Mouse (Mus musculus) spleen, postnatal 10 days (tissue): ENCODE results near the gene Hbs1l.
A peak's percentile ranks its signal among the peaks of the same experiment; 100 is the strongest.

ENCODE experiments used
- DNase-seq, 2 experiments: peaks; one replicate each; pipeline ENCODE4 v3.0.0; 2021 to 2022; ENCODE audit warnings: low spot score in 2 of 2

Hbs1l gene

GRCm38 (mm10) chr10:21304672-21305632 is 9.2 kb downstream of the Hbs1l start:
- no peak for DNase-seq

GRCm38 (mm10) chr10:21313732-21314131 is 18.0 kb downstream of the Hbs1l start:
- no peak for DNase-seq

GRCm38 (mm10) chr10:21316123-21316522 is 20.3 kb downstream of the Hbs1l start:
- DNase-seq: no peak

- DNase-seq: no peak
These were observed 22.5 kb downstream of the Hbs1l start for GRCm38 (mm10) chr10:21318250-21318649.

GRCm38 (mm10) chr10:21318996-21319395 is 23.2 kb downstream of the Hbs1l start:
- DNase-seq: no peak

- DNase-seq: no peak
These were observed 24.8 kb downstream of the Hbs1l start for GRCm38 (mm10) chr10:21320601-21321000.

GRCm38 (mm10) chr10:21326352-21326751 is 30.6 kb downstream of the Hbs1l start:
- no peak for DNase-seq

- no peak for DNase-seq
These were observed 31.9 kb downstream of the Hbs1l start for GRCm38 (mm10) chr10:21327605-21328135.

- DNase-seq: no peak
These were observed 38.7 kb downstream of the Hbs1l start for GRCm38 (mm10) chr10:21334349-21335105.

- no peak for DNase-seq
These were observed 39.8 kb downstream of the Hbs1l start for GRCm38 (mm10) chr10:21335534-21335933.

- DNase-seq: peak; percentile 59 to 75
These were observed 41.4 kb downstream of the Hbs1l start for GRCm38 (mm10) chr10:21337191-21337590.

GRCm38 (mm10) chr10:21341706-21342105 is 45.9 kb downstream of the Hbs1l start:
- no peak for DNase-seq

GRCm38 (mm10) chr10:21342331-21343005 is 46.7 kb downstream of the Hbs1l start:
- no peak for DNase-seq

GRCm38 (mm10) chr10:21347332-21347731 is 51.6 kb downstream of the Hbs1l start:
- DNase-seq: no peak

- no peak for DNase-seq
These were observed 53.7 kb downstream of the Hbs1l start for GRCm38 (mm10) chr10:21349449-21349848.

- no peak for DNase-seq
These were observed 54.2 kb downstream of the Hbs1l start for GRCm38 (mm10) chr10:21349946-21350345.

- no peak for DNase-seq
These were observed 55.0 kb downstream of the Hbs1l start for GRCm38 (mm10) chr10:21350531-21351515.

GRCm38 (mm10) chr10:21351766-21352165 is 56.0 kb downstream of the Hbs1l start:
- DNase-seq: no peak

- DNase-seq: no peak
These were observed 58.1 kb downstream of the Hbs1l start for GRCm38 (mm10) chr10:21353890-21354289.

GRCm38 (mm10) chr10:21354506-21354905 is 58.7 kb downstream of the Hbs1l start:
- no peak for DNase-seq

GRCm38 (mm10) chr10:21357986-21358385 is 62.2 kb downstream of the Hbs1l start:
- no peak for DNase-seq
